Comparison of ENCODE assay signal across 8 mouse cellular contexts in genomic region chr11:4117372-4118071, GRCm38 (mm10). TPM values are rescaled to one million over a fixed set of nuclear protein-coding genes. Genes with fewer than 3 reads are reported as not detected.
A peak's percentile ranks its signal among the peaks of the same experiment; 100 is the strongest.
DNase-seq lines count a peak whose midpoint lies in the region; ATAC-seq and TF ChIP-seq lines count a peak whose summit lies in the region.

No protein-coding gene starts in this region.

- WGBS in heart, embryonic 11.5 days (ENCODE audit: insufficient replicate concordance) = 34% methylated on average over 3 of the region's 3 CpGs
- 7% methylated on average over 3 of the region's 3 CpGs for WGBS in bone marrow, adult 2 months
- WGBS in hindbrain, embryonic 12.5 days = 32% methylated on average over 3 of the region's 3 CpGs
- 35% methylated on average over 3 of the region's 3 CpGs for WGBS in midbrain, embryonic 11.5 days

- ATAC-seq in heart, embryonic 11.5 days (replicated peaks; ENCODE audit: insufficient number of reproducible peaks, low FRiP score, low TSS enrichment) = no peak
- no peak for ATAC-seq in hindbrain, embryonic 12.5 days (ENCODE audit: low FRiP score)
- ATAC-seq in midbrain, embryonic 11.5 days (ENCODE audit: low FRiP score) = no peak

- H3K36me3 ChIP-seq in heart, embryonic 11.5 days (ENCODE audit: control insufficient read depth, insufficient read depth, low read length) = no peaks in the 10 kb centered on the region
- no peaks in the 10 kb centered on the region for H3K36me3 ChIP-seq in hindbrain, embryonic 12.5 days
- H3K36me3 ChIP-seq in midbrain, embryonic 11.5 days (ENCODE audit: control insufficient read depth, insufficient read depth, low read length) = no peaks in the 10 kb centered on the region

- peak overlapping the region; percentile 98 for H3K4me2 ChIP-seq in heart, embryonic 11.5 days
- peak overlapping the region; percentile 96 for H3K4me2 ChIP-seq in hindbrain, embryonic 12.5 days (replicated peaks)
- H3K4me2 ChIP-seq in midbrain, embryonic 11.5 days = peak overlapping the region; percentile 97

- H3K4me1 ChIP-seq in heart, embryonic 11.5 days (ENCODE audit: control insufficient read depth, insufficient read depth, low read length) = peaks cover 17% of the 10 kb centered on the region
- peaks cover 1% of the 10 kb centered on the region; the same call in 1 of the 2 replicates for H3K4me1 ChIP-seq in bone marrow, adult 2 months (ENCODE audit: control insufficient read depth, insufficient read depth, low read length)
- H3K4me1 ChIP-seq in hindbrain, embryonic 12.5 days = peaks cover 15% of the 10 kb centered on the region; the same call in 1 of the 2 replicates
- no peaks in the 10 kb centered on the region for H3K4me1 ChIP-seq in midbrain, embryonic 11.5 days (ENCODE audit: control insufficient read depth, insufficient read depth, low read length)

- H3K27me3 ChIP-seq in heart, embryonic 11.5 days (ENCODE audit: control insufficient read depth, insufficient read depth, low read length) = peaks cover 20% of the 10 kb centered on the region
- H3K27me3 ChIP-seq in hindbrain, embryonic 12.5 days = peaks cover 30% of the 10 kb centered on the region
- 0 out of 2 replicates have a peak, but pooled peaks cover 2% of the 10 kb centered on the region for H3K27me3 ChIP-seq in midbrain, embryonic 11.5 days (ENCODE audit: control insufficient read depth, insufficient read depth, low read length)

- H3K27ac ChIP-seq in heart, embryonic 11.5 days (ENCODE audit: low read depth, low read length) = no peak overlapping the region
- H3K27ac ChIP-seq in bone marrow, adult 2 months (ENCODE audit: control insufficient read depth, insufficient read depth, low read depth, low read length, poor library complexity) = peak overlapping the region; percentile 71
- no peak overlapping the region for H3K27ac ChIP-seq in hindbrain, embryonic 12.5 days
- H3K27ac ChIP-seq in midbrain, embryonic 11.5 days (ENCODE audit: low read depth, low read length) = no peak overlapping the region

- no peaks in the 10 kb centered on the region for H3K9me3 ChIP-seq in heart, embryonic 11.5 days (replicated peaks; ENCODE audit: control insufficient read depth, low read length)
- H3K9me3 ChIP-seq in hindbrain, embryonic 12.5 days (replicated peaks) = no peaks in the 10 kb centered on the region
- H3K9me3 ChIP-seq in midbrain, embryonic 11.5 days (ENCODE audit: control insufficient read depth, low read length) = no peaks in the 10 kb centered on the region

- TF ChIP-seq POLR2A in bone marrow, adult 2 months (IDR thresholded peaks at IDR 0.05; ENCODE audit: borderline replicate concordance, control insufficient read depth, low read depth, low read length) = no peak

- intact Hi-C loops in heart, postnatal 14 days (cut with DNase I) = no loop called here

- no peak overlapping the region for H3K9ac ChIP-seq in heart, embryonic 11.5 days (ENCODE audit: low read depth, low read length)
- peak overlapping the region; percentile 81 for H3K9ac ChIP-seq in hindbrain, embryonic 12.5 days
- no peak overlapping the region; the same call in none of the 2 replicates for H3K9ac ChIP-seq in midbrain, embryonic 11.5 days (ENCODE audit: low read length)

- no peak for DNase-seq in heart, postnatal 14 days
- DNase-seq in midbrain, embryonic 11.5 days (ENCODE audit: low spot score, missing footprints) = no peak
- DNase-seq in right cerebral cortex, postnatal 10 days (ENCODE audit: low spot score in 2 of 2) = no peak
- DNase-seq in layer of hippocampus, adult 18-20 months (ENCODE audit: low spot score in 2 of 2) = no peak
- no peak for DNase-seq in adrenal gland, postnatal 10 days

- TF ChIP-seq CTCF in bone marrow, adult 2 months (IDR thresholded peaks at IDR 0.05; ENCODE audit: control insufficient read depth, insufficient read depth, low read length) = no peak

- peak overlapping the region; percentile 56 for H3K4me3 ChIP-seq in heart, embryonic 11.5 days (ENCODE audit: low read depth, low read length)
- peak overlapping the region; percentile 72 for H3K4me3 ChIP-seq in bone marrow, adult 2 months (replicated peaks; ENCODE audit: control insufficient read depth, low read depth, low read length)
- H3K4me3 ChIP-seq in hindbrain, embryonic 12.5 days = peak overlapping the region; percentile 60
- peak overlapping the region; percentile 56 for H3K4me3 ChIP-seq in midbrain, embryonic 11.5 days (ENCODE audit: low read depth, low read length)

RNA-seq across cellular contexts. Expression of gene Sec14l2, which starts 5.7 kb away (rescaled TPM):
- 0.93 and 1.1 TPM in 2 replicates for polyA plus RNA-seq in heart, embryonic 11.5 days (2014; fragmentation: Nextera tagmentation; extraction: Ambion mirVana)
- 1 to 10 TPM; 1.2 TPM for total RNA-seq in heart, postnatal 14 days (2021)
- 15.4 and 20.3 TPM in 2 replicates for polyA plus RNA-seq in bone marrow, adult 2 months (2011; ENCODE audit: insufficient read depth, insufficient read length, low replicate concordance, missing spikeins)
- 1.8 and 3.1 TPM in 2 replicates for polyA plus RNA-seq in hindbrain, embryonic 12.5 days (2016; fragmentation: Nextera tagmentation; extraction: Ambion mirVana)
- 1.9 TPM in 2 replicates for polyA plus RNA-seq in midbrain, embryonic 11.5 days (2014; fragmentation: Nextera tagmentation; extraction: Ambion mirVana)
- total RNA-seq in layer of hippocampus, adult 18-20 months (2021) = 10 to 100 TPM; 57.7 to 61.3 TPM
- total RNA-seq in adrenal gland, postnatal 10 days (2021) = 10 to 100 TPM; 16.4 to 33.8 TPM

RNA-seq across cellular contexts. Expression of gene Rnf215, which starts 17.5 kb away (rescaled TPM):
- 13.7 and 15.3 TPM in 2 replicates for polyA plus RNA-seq in heart, embryonic 11.5 days (2014; fragmentation: Nextera tagmentation; extraction: Ambion mirVana)
- total RNA-seq in heart, postnatal 14 days (2021) = 10 to 100 TPM; 14.2 to 20.6 TPM
- 8.5 and 10.5 TPM in 2 replicates for polyA plus RNA-seq in bone marrow, adult 2 months (2011; ENCODE audit: insufficient read depth, insufficient read length, low replicate concordance, missing spikeins)
- 42.7 and 44.5 TPM in 2 replicates for polyA plus RNA-seq in hindbrain, embryonic 12.5 days (2016; fragmentation: Nextera tagmentation; extraction: Ambion mirVana)
- polyA plus RNA-seq in midbrain, embryonic 11.5 days (2014; fragmentation: Nextera tagmentation; extraction: Ambion mirVana) = 23.5 and 26.7 TPM in 2 replicates
- 10 to 100 TPM; 27.1 to 27.5 TPM for total RNA-seq in layer of hippocampus, adult 18-20 months (2021)
- total RNA-seq in adrenal gland, postnatal 10 days (2021) = 10 to 100 TPM; 16.7 to 21.2 TPM

RNA-seq across cellular contexts. Expression of gene Mtfp1, which starts 22.3 kb away (rescaled TPM):
- polyA plus RNA-seq in heart, embryonic 11.5 days (2014; fragmentation: Nextera tagmentation; extraction: Ambion mirVana) = 20.8 and 21.0 TPM in 2 replicates
- total RNA-seq in heart, postnatal 14 days (2021) = 100 to 1,000 TPM; 108 to 124 TPM
- polyA plus RNA-seq in bone marrow, adult 2 months (2011; ENCODE audit: insufficient read depth, insufficient read length, low replicate concordance, missing spikeins) = 9.0 and 10.3 TPM in 2 replicates
- 5.4 and 5.6 TPM in 2 replicates for polyA plus RNA-seq in hindbrain, embryonic 12.5 days (2016; fragmentation: Nextera tagmentation; extraction: Ambion mirVana)
- polyA plus RNA-seq in midbrain, embryonic 11.5 days (2014; fragmentation: Nextera tagmentation; extraction: Ambion mirVana) = 5.7 TPM in 2 replicates
- total RNA-seq in layer of hippocampus, adult 18-20 months (2021) = 100 to 1,000 TPM; 118 to 123 TPM
- 10 to 100 TPM; 24.4 to 34.6 TPM for total RNA-seq in adrenal gland, postnatal 10 days (2021)

RNA-seq across cellular contexts. Expression of gene Ccdc157, which starts 42.6 kb away (rescaled TPM):
- 2.2 and 2.6 TPM in 2 replicates for polyA plus RNA-seq in heart, embryonic 11.5 days (2014; fragmentation: Nextera tagmentation; extraction: Ambion mirVana)
- 1 to 10 TPM; 5.6 to 7.4 TPM for total RNA-seq in heart, postnatal 14 days (2021)
- 5.0 and 5.9 TPM in 2 replicates for polyA plus RNA-seq in bone marrow, adult 2 months (2011; ENCODE audit: insufficient read depth, insufficient read length, low replicate concordance, missing spikeins)
- 9.6 and 10.4 TPM in 2 replicates for polyA plus RNA-seq in hindbrain, embryonic 12.5 days (2016; fragmentation: Nextera tagmentation; extraction: Ambion mirVana)
- 2.5 and 3.1 TPM in 2 replicates for polyA plus RNA-seq in midbrain, embryonic 11.5 days (2014; fragmentation: Nextera tagmentation; extraction: Ambion mirVana)
- 10 to 100 TPM; 10.4 to 11.7 TPM for total RNA-seq in layer of hippocampus, adult 18-20 months (2021)
- 1 to 10 TPM; 8.7 to 9.0 TPM for total RNA-seq in adrenal gland, postnatal 10 days (2021)

RNA-seq across cellular contexts. Expression of gene Sf3a1, which starts 42.6 kb away (rescaled TPM):
- polyA plus RNA-seq in heart, embryonic 11.5 days (2014; fragmentation: Nextera tagmentation; extraction: Ambion mirVana) = 44.7 and 47.9 TPM in 2 replicates
- total RNA-seq in heart, postnatal 14 days (2021) = 10 to 100 TPM; 38.4 to 46.7 TPM
- polyA plus RNA-seq in bone marrow, adult 2 months (2011; ENCODE audit: insufficient read depth, insufficient read length, low replicate concordance, missing spikeins) = 26.7 and 39.7 TPM in 2 replicates
- polyA plus RNA-seq in hindbrain, embryonic 12.5 days (2016; fragmentation: Nextera tagmentation; extraction: Ambion mirVana) = 72.0 and 77.6 TPM in 2 replicates
- 92.1 and 93.6 TPM in 2 replicates for polyA plus RNA-seq in midbrain, embryonic 11.5 days (2014; fragmentation: Nextera tagmentation; extraction: Ambion mirVana)
- 10 to 100 TPM; 72.7 TPM for total RNA-seq in layer of hippocampus, adult 18-20 months (2021)
- total RNA-seq in adrenal gland, postnatal 10 days (2021) = 10 to 100 TPM; 41.0 to 44.7 TPM
